Mouse (Mus musculus) liver, postnatal 0 days (tissue): ENCODE results near the gene Sdhd. TPM values are rescaled to one million over a fixed set of nuclear protein-coding genes. Genes with fewer than 3 reads are reported as not detected.

ENCODE experiments used
- ATAC-seq: fragments of 200-750 bp; cut with Nextera tagmentation; 2 replicates; pipeline ENCODE4 v1.8.0; 2017; ENCODE audit warnings: mild to moderate bottlenecking, moderate library complexity
- DNase-seq: peaks from one replicate; pipeline ENCODE4 v3.0.0-alpha.2; 2016
- H3K27ac ChIP-seq: fragments of 300-500 bp; sonication (generic); 2 replicates; pipeline ENCODE4 v1.5.1; 2014; ENCODE audit warnings: antibody characterized with exemption, moderate library complexity, mild to moderate bottlenecking, low read depth
- H3K27me3 ChIP-seq: fragments of 300-500 bp; sonication (generic); 2 replicates; pipeline ENCODE4 v1.6.1; 2014; ENCODE audit warnings: low read length, control low read depth, mixed read lengths; ENCODE audit not compliant: insufficient read depth
- H3K36me3 ChIP-seq: fragments of 300-500 bp; sonication (generic); replicated peaks from 2 replicates; pipeline ENCODE4 v1.6.1; 2014; ENCODE audit warnings: mild to moderate bottlenecking, control low read depth, low read length, moderate library complexity, mixed read lengths; ENCODE audit not compliant: insufficient read depth
- H3K4me1 ChIP-seq: fragments of 300-500 bp; sonication (generic); 2 replicates; pipeline ENCODE4 v1.6.1; 2014; ENCODE audit warnings: antibody characterized with exemption, mild to moderate bottlenecking, control low read depth; ENCODE audit not compliant: insufficient read depth
- H3K4me2 ChIP-seq: fragments of 300-500 bp; sonication (generic); 2 replicates; pipeline ENCODE4 v1.6.1; 2014; ENCODE audit warnings: low read depth, mild to moderate bottlenecking, low read length, moderate library complexity, mixed read lengths
- H3K4me3 ChIP-seq: fragments of 300-500 bp; sonication (generic); 2 replicates; pipeline ENCODE4 v1.5.1; 2014; ENCODE audit warnings: low read depth, low read length
- H3K9ac ChIP-seq: fragments of 300-500 bp; sonication (generic); replicated peaks from 2 replicates; pipeline ENCODE4 v1.6.1; 2014; ENCODE audit warnings: mild to moderate bottlenecking, moderate library complexity
- H3K9me3 ChIP-seq: fragments of 300-500 bp; sonication (generic); 2 replicates; pipeline ENCODE4 v1.6.1; 2016; ENCODE audit warnings: mild to moderate bottlenecking, control low read depth, low read length, mixed read lengths
- CTCF ChIP-seq: sonication (generic); IDR thresholded peaks from 2 replicates; pipeline ENCODE4 v1.5.1; 2016; ENCODE audit warnings: antibody characterized with exemption, low read depth
- EP300 ChIP-seq: IDR thresholded peaks from 2 replicates; pipeline ENCODE4 v1.6.1; 2016; ENCODE audit warnings: antibody characterized with exemption, low read depth, mild to moderate bottlenecking
- WGBS: fragments of 180-500 bp; shearing (Covaris S2); extraction: QIAGEN DNeasy Blood & Tissue Kit; methylation state at CpG from one replicate; pipeline ENCODE4 v1.1.7; 2014; ENCODE audit not compliant: insufficient replicate concordance; 5-methylcytosine and 5-hydroxymethylcytosine counted together
- polyA plus RNA-seq: library from polyadenylated mRNA; unstranded; fragments of >200 nt; fragmentation: Nextera tagmentation; extraction: Ambion mirVana; gene quantifications from 2 replicates; pipeline ENCODE4 v1.2.1, GENCODE M21; 2015

The Sdhd gene
- polyA plus RNA-seq, 1 experiment from 2014 or later, result 476 TPM

DNA sequence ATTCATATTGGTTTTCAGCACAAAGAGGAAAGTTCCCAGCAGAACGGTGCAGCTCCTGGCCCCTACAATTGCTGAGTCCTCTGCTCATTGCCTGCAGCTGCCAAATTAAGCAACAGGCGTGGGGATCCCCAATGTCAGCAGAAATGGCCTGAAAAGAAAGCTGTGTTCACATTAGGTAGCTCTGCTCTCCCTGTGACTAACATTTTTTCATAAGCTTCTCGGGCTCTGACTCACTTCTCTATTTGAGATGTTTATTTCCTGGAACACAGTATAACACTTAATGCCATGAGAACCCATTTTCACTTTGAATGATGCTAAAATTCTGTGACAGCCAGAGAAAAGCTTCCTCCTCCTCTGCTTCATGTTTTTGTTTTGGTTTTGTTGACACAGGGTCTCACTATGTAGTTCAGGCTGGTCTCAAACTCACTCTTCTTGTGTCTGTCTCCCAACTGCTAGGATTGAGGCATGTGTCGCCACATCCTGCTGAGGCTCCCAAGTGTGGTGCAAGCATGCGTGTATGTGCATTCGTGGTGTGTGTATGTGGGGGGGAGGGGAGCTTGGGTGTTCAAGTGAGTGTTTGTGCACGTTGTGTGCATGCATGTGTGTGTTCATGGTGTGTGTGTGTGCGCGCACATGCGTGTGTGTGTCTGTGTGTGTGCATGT, 12.6 kb downstream of the Sdhd start:
- Histone ChIP-seq H3K27ac (peak overlapping the region; percentile 67), H3K4me3 (no peak overlapping the region), H3K27me3 (no peaks in the 10 kb centered on the region), H3K36me3 (peaks cover 9% of the 10 kb centered on the region), H3K4me1 (peaks cover 13% of the 10 kb centered on the region), H3K9me3 (no peaks in the 10 kb centered on the region), H3K9ac (no peak overlapping the region; the same call in 1 of the 2 replicates), H3K4me2 (no peak overlapping the region)
- WGBS, result 52% methylated on average over 10 of the region's 10 CpGs
- DNase-seq (peak; percentile 37), ATAC-seq (no peak)
- TF ChIP-seq CTCF, result no peak

DNA sequence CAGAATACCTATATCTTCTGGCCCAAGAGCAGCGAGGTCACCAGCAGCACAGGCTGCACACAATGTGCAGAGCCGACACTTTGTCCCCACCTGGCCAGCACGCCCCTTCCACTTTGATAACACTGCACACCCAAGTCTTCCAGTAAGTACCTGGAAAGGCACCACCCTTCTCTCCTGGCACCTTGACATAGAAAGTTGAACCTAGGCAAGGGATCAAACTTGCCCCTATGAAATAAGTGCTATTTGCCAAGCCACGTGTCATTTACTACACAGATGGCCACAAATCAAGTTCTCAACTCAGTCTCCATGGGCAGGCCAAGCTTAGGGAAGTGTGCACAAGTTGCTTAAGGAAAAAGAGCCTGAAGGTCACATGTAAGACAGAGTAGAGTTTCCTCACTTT, 16.7 kb downstream of the Sdhd start:
- Histone ChIP-seq H3K36me3 (no peaks in the 10 kb centered on the region), H3K9ac (0 out of 2 replicates have a peak overlapping the region, but pooled peaks have one; percentile 6), H3K4me3 (no peak overlapping the region), H3K4me2 (no peak overlapping the region), H3K9me3 (no peaks in the 10 kb centered on the region), H3K27me3 (no peaks in the 10 kb centered on the region), H3K27ac (no peak overlapping the region), H3K4me1 (peaks cover 10% of the 10 kb centered on the region)
- 55% methylated on average over 4 of the region's 4 CpGs for WGBS
- ATAC-seq (no peak), DNase-seq (no peak)
- no peak for TF ChIP-seq CTCF

DNA sequence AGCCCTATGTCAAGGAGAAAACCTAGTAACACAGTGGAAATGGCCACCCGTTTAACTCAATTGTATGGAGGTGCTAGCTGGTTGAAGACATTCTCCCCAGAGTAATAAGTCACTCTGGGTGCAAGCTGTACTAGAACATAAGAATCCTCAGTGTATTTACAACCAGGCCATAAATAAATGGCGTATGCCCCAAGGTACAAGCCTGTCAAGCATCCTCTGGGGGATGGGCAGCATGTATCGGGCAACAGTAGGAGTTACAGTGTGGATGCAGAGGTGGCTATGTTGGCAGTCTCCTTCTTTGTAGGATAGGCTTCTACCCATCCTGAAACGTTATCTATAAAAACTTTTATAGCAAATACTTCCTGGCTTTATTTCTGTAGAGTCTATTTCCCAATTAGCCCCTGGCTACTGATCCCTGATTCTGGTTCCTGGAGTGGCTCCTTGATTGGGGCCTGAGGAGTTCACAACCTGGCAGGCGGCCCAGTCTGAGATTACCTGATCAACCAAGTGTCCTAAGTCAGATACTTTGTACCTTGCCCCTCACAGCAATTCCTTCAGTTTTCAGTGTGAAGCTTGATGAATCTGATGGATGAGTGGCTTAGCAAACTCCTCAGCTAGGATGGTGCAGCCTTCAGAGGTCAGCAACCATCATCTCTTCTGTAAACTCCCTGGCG, 18.3 kb downstream of the Sdhd start:
- Histone ChIP-seq H3K4me2 (no peak overlapping the region), H3K4me1 (0 out of 2 replicates have a peak, but pooled peaks cover 3% of the 10 kb centered on the region), H3K4me3 (no peak overlapping the region), H3K27ac (no peak overlapping the region), H3K9me3 (no peaks in the 10 kb centered on the region), H3K27me3 (no peaks in the 10 kb centered on the region), H3K36me3 (no peaks in the 10 kb centered on the region), H3K9ac (no peak overlapping the region)
- DNase-seq (no peak), ATAC-seq (no peak)
- 78% methylated on average over 6 of the region's 6 CpGs for WGBS
- TF ChIP-seq EP300 (no peak), CTCF (no peak)

DNA sequence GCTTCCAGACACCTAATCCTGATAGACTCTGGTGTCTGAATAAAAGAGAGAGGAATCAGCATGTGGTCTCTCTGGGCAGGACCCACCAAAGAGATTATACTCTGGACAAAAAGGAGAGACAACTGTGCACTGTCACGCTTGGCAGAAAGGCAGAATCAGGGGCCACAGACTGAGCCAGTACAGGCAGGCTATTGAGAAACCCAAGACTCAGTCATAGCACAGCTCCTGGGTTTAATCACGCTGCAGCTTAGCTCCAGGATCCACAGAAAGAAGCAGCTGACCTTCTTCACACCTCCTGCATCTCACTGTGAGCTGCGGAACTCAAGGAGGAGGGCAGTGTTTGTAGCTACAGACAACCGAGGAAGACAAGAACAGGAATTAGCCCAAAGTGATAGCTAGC, 23.2 kb downstream of the Sdhd start:
- no peak for TF ChIP-seq CTCF
- no peak for TF ChIP-seq EP300
- H3K4me2 ChIP-seq, result no peak overlapping the region
- H3K4me3 ChIP-seq, result no peak overlapping the region
- no peak overlapping the region for H3K27ac ChIP-seq
- no peak overlapping the region for H3K9ac ChIP-seq
- H3K36me3 ChIP-seq, result no peaks in the 10 kb centered on the region
- DNase-seq, result no peak
- no peaks in the 10 kb centered on the region for H3K4me1 ChIP-seq
- no peaks in the 10 kb centered on the region for H3K27me3 ChIP-seq
- 57% methylated on average over 4 of the region's 4 CpGs for WGBS
- ATAC-seq, result no peak
- no peaks in the 10 kb centered on the region for H3K9me3 ChIP-seq

DNA sequence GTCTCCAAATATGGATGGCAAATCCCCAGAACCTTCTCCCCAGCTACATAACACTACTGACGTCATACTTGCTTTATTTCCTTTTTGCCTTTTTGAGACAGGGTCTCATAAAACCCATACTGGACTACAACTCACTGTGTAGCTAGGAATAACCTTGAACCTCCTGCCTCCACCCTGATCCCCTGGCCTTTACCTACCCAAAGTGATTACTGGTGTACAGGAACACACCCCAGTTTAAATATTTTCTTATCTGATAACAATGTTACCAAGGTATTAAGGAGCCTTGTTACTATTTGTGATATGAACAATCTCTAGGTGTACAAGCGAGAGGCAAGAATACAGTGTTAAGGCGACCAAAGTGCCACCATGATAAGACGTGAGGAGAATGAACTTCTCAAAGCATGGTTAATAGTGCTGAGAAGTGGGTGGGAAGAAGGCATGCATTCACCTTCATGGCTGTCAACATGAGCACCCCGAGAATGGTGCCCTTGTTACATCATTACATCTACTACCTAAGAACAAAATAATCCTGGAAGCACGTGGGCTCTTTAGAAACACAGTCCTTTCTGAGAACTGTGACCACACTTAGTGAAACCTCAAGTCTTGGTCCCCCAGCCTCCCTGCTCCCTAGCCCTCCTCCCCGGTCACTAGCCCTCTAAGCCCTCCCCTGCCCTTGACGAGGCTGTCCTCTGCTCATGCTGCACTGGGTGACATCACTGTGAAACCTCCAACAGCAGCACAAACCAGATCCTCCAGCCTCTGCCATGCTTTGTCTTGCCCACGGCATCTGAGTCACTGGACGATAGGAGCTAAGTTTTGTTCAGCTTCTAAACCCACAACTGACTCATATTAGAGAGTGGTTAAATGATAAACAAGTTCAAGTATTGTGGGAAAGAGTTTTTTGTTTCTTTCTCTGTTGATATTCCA, 33.8 kb downstream of the Sdhd start:
- no peak overlapping the region for H3K9ac ChIP-seq
- TF ChIP-seq EP300, result no peak
- no peak for TF ChIP-seq CTCF
- no peak overlapping the region for H3K27ac ChIP-seq
- 63% methylated on average over 10 of the region's 10 CpGs for WGBS
- no peaks in the 10 kb centered on the region for H3K27me3 ChIP-seq
- no peaks in the 10 kb centered on the region for H3K9me3 ChIP-seq
- DNase-seq, result no peak
- no peak for ATAC-seq
- no peaks in the 10 kb centered on the region for H3K4me1 ChIP-seq
- no peaks in the 10 kb centered on the region for H3K36me3 ChIP-seq
- no peak overlapping the region for H3K4me2 ChIP-seq
- H3K4me3 ChIP-seq, result no peak overlapping the region

DNA sequence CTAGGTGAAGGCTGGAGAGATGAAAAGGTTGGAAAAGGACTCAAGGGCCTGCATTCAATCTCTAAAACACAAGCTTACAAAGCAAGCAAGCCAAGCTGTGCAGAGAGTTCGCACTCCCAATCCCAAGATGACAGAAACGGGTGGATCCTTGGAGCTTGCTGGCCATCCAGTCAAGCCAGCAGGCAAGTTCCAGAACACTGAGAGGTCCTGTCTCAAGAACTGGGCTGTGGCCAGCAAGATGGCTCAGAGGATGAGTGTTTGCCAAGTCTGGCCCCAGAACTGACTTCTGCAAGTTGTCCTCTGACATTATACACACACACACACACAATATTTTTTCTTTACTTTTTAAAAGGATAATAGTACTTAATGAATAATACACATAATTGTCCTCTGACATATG, 35.7 kb downstream of the Sdhd start:
- Histone ChIP-seq H3K4me1 (no peaks in the 10 kb centered on the region), H3K36me3 (no peaks in the 10 kb centered on the region), H3K27me3 (no peaks in the 10 kb centered on the region), H3K4me3 (no peak overlapping the region), H3K9me3 (no peaks in the 10 kb centered on the region), H3K9ac (no peak overlapping the region), H3K27ac (peak overlapping the region; percentile 16; the same call in 1 of the 2 replicates), H3K4me2 (no peak overlapping the region)
- DNase-seq (no peak), ATAC-seq (no peak)
- 83% methylated on average over 2 of the region's 2 CpGs for WGBS
- TF ChIP-seq CTCF (no peak), EP300 (peak; percentile 3; the same call in 1 of the 2 replicates)
